Mouse (Mus musculus) frontal cortex, postnatal 25 days (tissue): ENCODE measurements around the gene Cdip1.

Experiments
- DNase-seq, 2 experiments: peaks; one replicate each; pipeline ENCODE4 v3.0.0; 2022; ENCODE audit warnings: low spot score in 2 of 2

The Cdip1 gene

DNA sequence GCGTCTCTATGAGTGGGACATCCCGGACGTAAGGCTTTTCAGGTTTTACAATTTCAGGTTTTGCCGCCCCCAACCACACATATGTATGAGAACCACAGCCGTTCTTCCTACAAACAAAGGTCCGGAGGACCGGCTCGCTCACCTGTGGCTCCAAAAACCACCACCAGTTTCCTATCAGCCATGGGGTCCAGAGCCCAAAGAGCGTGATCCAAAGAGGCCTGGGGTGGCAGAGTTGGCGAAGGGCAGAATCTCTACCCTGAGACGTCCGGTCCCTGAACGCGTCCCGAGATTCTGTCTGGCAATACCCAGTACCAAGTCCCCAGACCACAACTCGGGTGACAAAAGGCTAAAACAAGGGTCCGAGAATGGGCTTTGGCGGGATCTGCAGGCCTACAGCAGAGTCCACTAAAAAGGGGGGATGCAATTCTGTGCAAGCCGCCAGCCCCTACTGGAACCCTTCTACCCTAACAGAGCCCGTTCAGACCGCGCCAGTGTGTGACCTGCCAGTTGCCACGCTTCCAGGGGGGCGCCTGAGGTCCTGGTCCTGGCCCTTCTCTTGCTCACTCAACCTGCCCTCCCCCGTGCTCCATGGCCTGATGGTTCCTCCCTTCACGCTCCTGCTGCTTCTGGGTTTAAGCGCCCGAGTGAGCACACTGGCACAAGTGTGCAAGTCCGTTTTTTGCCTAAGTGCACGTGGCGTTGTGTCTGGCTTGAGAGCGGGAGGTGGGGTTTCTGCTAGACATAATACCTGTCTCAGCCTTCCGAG, 71.2 kb downstream of the Cdip1 start, which contains the start of gene Nmral1:
Gene Nmral1 (minus strand): TSS at position 604 of the 766 bp plus-strand sequence.
- peak; percentile 25 to 32 for DNase-seq

GRCm38 (mm10) chr16:4717866-4718265, 72.2 kb downstream of the Cdip1 start:
- DNase-seq, result no peak

GRCm38 (mm10) chr16:4713861-4714710, 76.0 kb downstream of the Cdip1 start:
- DNase-seq, result no peak

DNA sequence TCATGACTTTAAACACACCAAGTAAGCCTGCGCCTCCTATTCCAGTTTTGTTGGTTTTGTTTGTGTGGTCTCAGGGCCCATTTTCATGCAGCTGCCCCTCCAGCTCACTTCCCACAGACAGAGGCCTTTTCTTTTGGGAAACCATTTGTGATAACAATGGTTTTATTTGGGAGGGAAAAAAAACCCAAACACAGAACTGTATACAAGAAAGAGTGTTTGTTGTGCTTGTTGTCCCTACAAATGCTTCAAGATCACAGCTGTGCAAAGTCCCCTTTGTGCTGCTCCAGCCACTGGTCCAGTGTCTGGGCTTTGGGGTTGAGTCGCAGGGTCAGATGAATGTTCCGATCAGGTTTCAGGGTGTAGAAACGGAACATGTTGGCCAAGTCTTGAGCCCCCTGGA, 78.9 kb downstream of the Cdip1 start:
- no peak for DNase-seq

- no peak for DNase-seq
Measured at GRCm38 (mm10) chr16:4705541-4705940, 84.6 kb downstream of the Cdip1 start.

DNA sequence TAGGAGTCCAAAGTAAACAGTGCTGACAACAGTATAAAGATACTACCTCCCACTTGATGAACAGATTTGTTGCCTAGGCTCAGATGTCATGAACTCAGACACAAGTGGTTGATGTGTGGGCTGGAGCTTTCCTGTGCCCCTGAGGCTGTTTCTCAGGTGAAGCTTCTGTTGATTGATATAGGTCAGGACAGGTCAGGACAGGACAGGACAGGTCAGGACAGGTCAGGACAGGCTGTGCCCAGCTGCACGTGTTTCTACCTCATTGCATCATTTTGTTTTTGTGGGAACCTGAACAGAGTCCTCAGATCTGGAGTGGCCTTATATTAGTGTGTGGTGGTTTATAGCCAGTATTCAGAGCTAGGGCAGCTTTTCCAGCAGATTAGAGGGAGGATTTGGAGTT, 87.4 kb downstream of the Cdip1 start:
- DNase-seq, result no peak

DNA sequence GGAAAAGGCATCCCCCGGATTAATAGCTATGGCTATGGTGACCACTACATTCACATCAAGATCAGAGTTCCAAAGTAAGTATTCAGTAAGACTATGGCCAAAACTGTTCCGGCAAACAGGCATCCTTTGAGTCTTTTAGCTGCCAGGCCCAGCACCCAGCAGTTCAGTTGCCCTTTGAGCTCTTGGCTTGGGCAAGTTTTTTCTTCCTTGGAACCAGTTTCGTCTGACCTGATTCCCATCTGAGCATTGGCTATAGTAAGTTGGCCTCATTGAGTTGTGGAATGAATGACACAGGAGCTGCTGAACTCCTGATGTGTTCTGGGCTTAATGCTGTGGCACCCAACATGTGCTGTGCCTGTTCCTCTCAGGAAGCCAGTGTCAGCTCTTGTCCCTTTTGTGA, 88.9 kb downstream of the Cdip1 start:
- DNase-seq, result no peak
